Mouse (Mus musculus) cortical plate, adult 2 months (tissue): Measurements from ENCODE around the gene Fhdc1. TPM values are rescaled to one million over a fixed set of nuclear protein-coding genes. Genes with fewer than 3 reads are reported as not detected.

ENCODE experiments used
- H3K27ac ChIP-seq: fragments of 200-500 bp; 2 replicates; pipeline ENCODE4 v1.5.1; 2012; ENCODE audit warnings: low read length, control low read depth, inconsistent platforms; ENCODE audit not compliant: insufficient read depth
- H3K4me1 ChIP-seq: fragments of 200-500 bp; 2 replicates; pipeline ENCODE4 v1.6.1; 2011; ENCODE audit warnings: low read length; ENCODE audit not compliant: control insufficient read depth, insufficient read depth
- H3K4me3 ChIP-seq: fragments of 200-500 bp; 2 replicates; pipeline ENCODE4 v1.5.1; 2011; ENCODE audit warnings: mild to moderate bottlenecking, low read length, control low read depth; ENCODE audit not compliant: insufficient read depth
- CTCF ChIP-seq: fragments of 200-500 bp; IDR thresholded peaks from 2 replicates; pipeline ENCODE4 v1.5.1; 2011; ENCODE audit warnings: mild to moderate bottlenecking, control low read depth, low read length; ENCODE audit not compliant: insufficient read depth; ENCODE audit errors: extremely low read depth
- POLR2A ChIP-seq: fragments of 200-500 bp; IDR thresholded peaks from 2 replicates; pipeline ENCODE4 v1.6.1; 2011; ENCODE audit warnings: mild to moderate bottlenecking, low read length, control low read depth; ENCODE audit not compliant: insufficient read depth; ENCODE audit errors: extremely low read depth
- polyA plus RNA-seq: library from polyadenylated mRNA; depleted of rRNA; stranded (reverse); fragments of >200 nt; gene quantifications from 2 replicates; pipeline ENCODE4 v1.2.3, GENCODE M21; 2012

Fhdc1 gene
- polyA plus RNA-seq, 1 experiment: 1.9 TPM

- H3K27ac ChIP-seq: no peak overlapping the region
- H3K4me3 ChIP-seq: no peak overlapping the region
- no peaks in the 10 kb centered on the region for H3K4me1 ChIP-seq
- TF ChIP-seq POLR2A (no peak), CTCF (no peak)
These were observed 2.0 kb downstream of the Fhdc1 start for GRCm38 (mm10) chr3:84478195-84478594.

GRCm38 (mm10) chr3:84477498-84477897, 2.7 kb downstream of the Fhdc1 start:
- Histone ChIP-seq H3K27ac (no peak overlapping the region), H3K4me1 (no peaks in the 10 kb centered on the region), H3K4me3 (no peak overlapping the region)
- TF ChIP-seq CTCF (no peak), POLR2A (no peak)

- H3K4me1 ChIP-seq: no peaks in the 10 kb centered on the region
- no peak overlapping the region for H3K4me3 ChIP-seq
- no peak for TF ChIP-seq CTCF
- TF ChIP-seq POLR2A: no peak
- no peak overlapping the region for H3K27ac ChIP-seq
These were observed 5.1 kb downstream of the Fhdc1 start for GRCm38 (mm10) chr3:84474981-84475775.

GRCm38 (mm10) chr3:84474398-84474797, 5.8 kb downstream of the Fhdc1 start:
- no peak overlapping the region for H3K27ac ChIP-seq
- no peak overlapping the region for H3K4me3 ChIP-seq
- TF ChIP-seq POLR2A (no peak), CTCF (no peak)
- no peaks in the 10 kb centered on the region for H3K4me1 ChIP-seq

- TF ChIP-seq CTCF (no peak), POLR2A (no peak)
- H3K4me3 ChIP-seq: no peak overlapping the region
- H3K4me1 ChIP-seq: no peaks in the 10 kb centered on the region
- H3K27ac ChIP-seq: no peak overlapping the region
These were observed 7.3 kb downstream of the Fhdc1 start for GRCm38 (mm10) chr3:84472955-84473354.

- no peak for TF ChIP-seq CTCF
- Histone ChIP-seq H3K4me1 (no peaks in the 10 kb centered on the region), H3K4me3 (no peak overlapping the region), H3K27ac (no peak overlapping the region)
These were observed 7.7 kb downstream of the Fhdc1 start for GRCm38 (mm10) chr3:84472527-84472926.

- no peak overlapping the region for H3K27ac ChIP-seq
These were observed 9.1 kb downstream of the Fhdc1 start for GRCm38 (mm10) chr3:84471146-84471545.

GRCm38 (mm10) chr3:84468111-84468453, 12.1 kb downstream of the Fhdc1 start:
- TF ChIP-seq CTCF: no peak
- TF ChIP-seq POLR2A: no peak
- Histone ChIP-seq H3K4me3 (no peak overlapping the region), H3K4me1 (no peaks in the 10 kb centered on the region)

More at GRCm38 (mm10) chr3:84471146-84471545, 9.1 kb downstream of the Fhdc1 start:
- Histone ChIP-seq H3K4me3 (no peak overlapping the region), H3K4me1 (no peaks in the 10 kb centered on the region)
- TF ChIP-seq CTCF: no peak

GRCm38 (mm10) chr3:84467419-84468110, 12.7 kb downstream of the Fhdc1 start:
- Histone ChIP-seq H3K4me3 (no peak overlapping the region), H3K27ac (no peak overlapping the region), H3K4me1 (no peaks in the 10 kb centered on the region)
- TF ChIP-seq CTCF (no peak), POLR2A (no peak)

More at GRCm38 (mm10) chr3:84468111-84468453, 12.1 kb downstream of the Fhdc1 start:
- no peak overlapping the region for H3K27ac ChIP-seq
